Comparison of ENCODE assay signal across 23 mouse cellular contexts in genomic region chr15:101093988-101094387, GRCm38 (mm10). TPM values are rescaled to one million over a fixed set of nuclear protein-coding genes. Genes with fewer than 3 reads are reported as not detected.
DNase-seq lines count a peak whose midpoint lies in the region; ATAC-seq and TF ChIP-seq lines count a peak whose summit lies in the region.
"Had no signal": no experiment of that assay in that cellular context is flagged by ENCODE, and none has a peak within 500 bp of the region (broad histone marks: within the 10 kb centered on the region; RNA-seq: fewer than 3 reads in every experiment).

No protein-coding gene starts in this region.

- no peak overlapping the region for H3K4me2 ChIP-seq in midbrain, embryonic 11.5 days
- H3K4me2 ChIP-seq in midbrain, postnatal 0 days (ENCODE audit: low read depth, low read length, poor library complexity, severe bottlenecking): no peak overlapping the region
- H3K4me2 ChIP-seq in limb, embryonic 11.5 days (ENCODE audit: low read depth, severe bottlenecking): no peak overlapping the region

- H3K27ac ChIP-seq in midbrain, embryonic 11.5 days (ENCODE audit: low read depth, low read length): no peak overlapping the region
- no peak overlapping the region for H3K27ac ChIP-seq in midbrain, postnatal 0 days (ENCODE audit: low read depth, low read length)
- 0 out of 2 replicates have a peak overlapping the region, but pooled peaks have one; percentile 74 for H3K27ac ChIP-seq in limb, embryonic 11.5 days (replicated peaks; ENCODE audit: low read depth, low read length)
- H3K27ac ChIP-seq: macrophage had no signal

- DNase-seq in embryo, embryonic 10 days (ENCODE audit: low spot score): peak; percentile 76
- no peak for DNase-seq in embryo, embryonic 9.5 days (ENCODE audit: extremely low spot score)
- peak; percentile 84 for DNase-seq in midbrain, embryonic 11.5 days (ENCODE audit: low spot score, missing footprints)
- DNase-seq in midbrain, postnatal 0 days (ENCODE audit: low spot score): no peak
- peak; percentile 65 for DNase-seq in embryo, embryonic 11 days
- no peak for DNase-seq in limb, embryonic 11.5 days (ENCODE audit: low spot score)
- DNase-seq in thymus, postnatal 25 days: no peak
- DNase-seq: adrenal gland, postnatal 36 days; cerebellum, postnatal 25 days; kidney, postnatal 14 days; left cerebral cortex, postnatal 4 days; right cerebral cortex, adult 18-20 months had no signal

- no peak overlapping the region for H3K9ac ChIP-seq in midbrain, embryonic 11.5 days (ENCODE audit: low read length)
- H3K9ac ChIP-seq in midbrain, postnatal 0 days (replicated peaks; ENCODE audit: low read length, poor library complexity, severe bottlenecking): no peak overlapping the region; the same call in 1 of the 2 replicates
- H3K9ac ChIP-seq in limb, embryonic 11.5 days (ENCODE audit: low read length): no peak overlapping the region

- ATAC-seq in midbrain, embryonic 11.5 days (ENCODE audit: low FRiP score): no peak
- ATAC-seq in midbrain, postnatal 0 days (ENCODE audit: low FRiP score): no peak
- ATAC-seq in limb, embryonic 11.5 days (ENCODE audit: insufficient number of reproducible peaks, low FRiP score, low TSS enrichment, low read depth): no peak
- ATAC-seq in CD4-positive, CD25-positive, alpha-beta regulatory T cell, adult 4 months: no peak
- ATAC-seq: inflammation-experienced regulatory T-cells, adult 6 months had no signal

- H3K4me3 ChIP-seq in midbrain, embryonic 11.5 days (ENCODE audit: low read depth, low read length): no peak overlapping the region
- no peak overlapping the region for H3K4me3 ChIP-seq in midbrain, postnatal 0 days (ENCODE audit: low read depth, low read length)
- H3K4me3 ChIP-seq in limb, embryonic 11.5 days (ENCODE audit: low read depth, low read length): no peak overlapping the region
- H3K4me3 ChIP-seq: erythroblast, embryonic 14.5 days had no signal

- 36% methylated on average over 6 of the region's 6 CpGs for WGBS in midbrain, embryonic 11.5 days
- WGBS in midbrain, postnatal 0 days: 41% methylated on average over 6 of the region's 6 CpGs
- 24% methylated on average over 6 of the region's 6 CpGs for WGBS in limb, embryonic 11.5 days

- no peak for TF ChIP-seq CTCF in midbrain, postnatal 0 days (IDR thresholded peaks at IDR 0.05)

- H3K27me3 ChIP-seq in midbrain, embryonic 11.5 days (ENCODE audit: control insufficient read depth, insufficient read depth, low read length): peaks cover 3% of the 10 kb centered on the region; the same call in 1 of the 2 replicates
- H3K27me3 ChIP-seq in midbrain, postnatal 0 days (ENCODE audit: insufficient read depth, low read length): no peaks in the 10 kb centered on the region
- no peaks in the 10 kb centered on the region for H3K27me3 ChIP-seq in limb, embryonic 11.5 days (ENCODE audit: control insufficient read depth, insufficient read depth, low read length)

- no peaks in the 10 kb centered on the region for H3K36me3 ChIP-seq in midbrain, embryonic 11.5 days (ENCODE audit: control insufficient read depth, insufficient read depth, low read length)
- H3K36me3 ChIP-seq in midbrain, postnatal 0 days (ENCODE audit: insufficient read depth, low read length): no peaks in the 10 kb centered on the region
- no peaks in the 10 kb centered on the region for H3K36me3 ChIP-seq in limb, embryonic 11.5 days (ENCODE audit: control insufficient read depth, insufficient read depth, low read length)
- H3K36me3 ChIP-seq: G1E had no signal

- peaks cover 31% of the 10 kb centered on the region for H3K4me1 ChIP-seq in midbrain, embryonic 11.5 days (ENCODE audit: control insufficient read depth, insufficient read depth, low read length)
- 0 out of 2 replicates have a peak, but pooled peaks cover 3% of the 10 kb centered on the region for H3K4me1 ChIP-seq in midbrain, postnatal 0 days (ENCODE audit: insufficient read depth, low read length)
- H3K4me1 ChIP-seq in limb, embryonic 11.5 days (ENCODE audit: control insufficient read depth, insufficient read depth, low read length): peaks cover 52% of the 10 kb centered on the region

- H3K9me3 ChIP-seq in midbrain, embryonic 11.5 days (ENCODE audit: control insufficient read depth, low read length): no peaks in the 10 kb centered on the region
- H3K9me3 ChIP-seq in midbrain, postnatal 0 days (ENCODE audit: low read length): no peaks in the 10 kb centered on the region
- H3K9me3 ChIP-seq in limb, embryonic 11.5 days (ENCODE audit: control insufficient read depth, low read length): no peaks in the 10 kb centered on the region

RNA-seq across cellular contexts. Expression of gene Fignl2, which starts 15.6 kb away (rescaled TPM):
- polyA plus RNA-seq in midbrain, embryonic 11.5 days (2014; fragmentation: Nextera tagmentation; extraction: Ambion mirVana): 1.0 and 1.4 TPM in 2 replicates
- total RNA-seq in midbrain, postnatal 0 days (2014; rRNA removed): 1.0 and 3.4 TPM in 2 replicates
- 0.04 and 0.05 TPM in 2 replicates for polyA plus RNA-seq in midbrain, postnatal 0 days (2015; fragmentation: Nextera tagmentation; extraction: Ambion mirVana)
- 1.3 and 1.5 TPM in 2 replicates for polyA plus RNA-seq in limb, embryonic 11.5 days (2014; fragmentation: Nextera tagmentation; extraction: Ambion mirVana)
- polyA plus RNA-seq in CD4-positive, CD25-positive, alpha-beta regulatory T cell, adult 4 months (2017; shearing (Covaris generic)): not detected
- polyA plus RNA-seq: erythroblast, embryonic 14.5 days; G1E; inflammation-experienced regulatory T-cells, adult 6 months had no signal

RNA-seq across cellular contexts. Expression of gene Ankrd33, which starts 21.6 kb away (rescaled TPM):
- polyA plus RNA-seq in midbrain, embryonic 11.5 days (2014; fragmentation: Nextera tagmentation; extraction: Ambion mirVana): not detected in 2 replicates
- not detected in 2 replicates for total RNA-seq in midbrain, postnatal 0 days (2014; rRNA removed)
- polyA plus RNA-seq in midbrain, postnatal 0 days (2015; fragmentation: Nextera tagmentation; extraction: Ambion mirVana): not detected in 2 replicates
- polyA plus RNA-seq in limb, embryonic 11.5 days (2014; fragmentation: Nextera tagmentation; extraction: Ambion mirVana): not detected in 2 replicates
- polyA plus RNA-seq in CD4-positive, CD25-positive, alpha-beta regulatory T cell, adult 4 months (2017; shearing (Covaris generic)): not detected
- total RNA-seq: G1E; layer of hippocampus, postnatal 25 days; left cerebral cortex, postnatal 4 days had no signal
- polyA plus RNA-seq: erythroblast, embryonic 14.5 days; G1E; gonadal fat pad, adult 2 months; heart, embryonic 16.5 days; inflammation-experienced regulatory T-cells, adult 6 months; liver, embryonic 16.5 days; macrophage; testis, adult 2 months; urinary bladder, adult 2 months had no signal

RNA-seq across cellular contexts. Expression of gene Acvrl1, which starts 34.3 kb away (rescaled TPM):
- polyA plus RNA-seq in midbrain, embryonic 11.5 days (2014; fragmentation: Nextera tagmentation; extraction: Ambion mirVana): 4.2 and 5.0 TPM in 2 replicates
- total RNA-seq in midbrain, postnatal 0 days (2014; rRNA removed): 8.4 and 11.2 TPM in 2 replicates
- polyA plus RNA-seq in midbrain, postnatal 0 days (2015; fragmentation: Nextera tagmentation; extraction: Ambion mirVana): 6.1 and 6.7 TPM in 2 replicates
- 3.8 and 5.0 TPM in 2 replicates for polyA plus RNA-seq in limb, embryonic 11.5 days (2014; fragmentation: Nextera tagmentation; extraction: Ambion mirVana)
- polyA plus RNA-seq in CD4-positive, CD25-positive, alpha-beta regulatory T cell, adult 4 months (2017; shearing (Covaris generic)): 1 to 10 TPM; 3.8 to 5.2 TPM
- polyA plus RNA-seq: erythroblast, embryonic 14.5 days had no signal

RNA-seq across cellular contexts. Expression of gene Gm47841, which starts 46.8 kb away (rescaled TPM):
- not detected in 2 replicates for polyA plus RNA-seq in midbrain, embryonic 11.5 days (2014; fragmentation: Nextera tagmentation; extraction: Ambion mirVana)
- not detected in 2 replicates for total RNA-seq in midbrain, postnatal 0 days (2014; rRNA removed)
- not detected in 2 replicates for polyA plus RNA-seq in midbrain, postnatal 0 days (2015; fragmentation: Nextera tagmentation; extraction: Ambion mirVana)
- polyA plus RNA-seq in limb, embryonic 11.5 days (2014; fragmentation: Nextera tagmentation; extraction: Ambion mirVana): not detected in 2 replicates
- polyA plus RNA-seq in CD4-positive, CD25-positive, alpha-beta regulatory T cell, adult 4 months (2017; shearing (Covaris generic)): not detected
- total RNA-seq: G1E; layer of hippocampus, postnatal 25 days; left cerebral cortex, postnatal 4 days had no signal
- polyA plus RNA-seq: erythroblast, embryonic 14.5 days; G1E; gonadal fat pad, adult 2 months; heart, embryonic 16.5 days; inflammation-experienced regulatory T-cells, adult 6 months; liver, embryonic 16.5 days; macrophage had no signal

Comparison
In these comparisons a context has a peak if more than half of its experiments do, and no peak if none do; other contexts are left out.
1. DNase-seq: peak in embryo, embryonic 10 days (single experiment), midbrain, embryonic 11.5 days (single experiment) and embryo, embryonic 11 days (single experiment); none in embryo, embryonic 9.5 days (single experiment), midbrain, postnatal 0 days (single experiment), limb, embryonic 11.5 days (single experiment) and thymus, postnatal 25 days (single experiment).